Mouse (Mus musculus) layer of hippocampus, adult 2 months (tissue): ENCODE data around the gene Areg. TPM values are rescaled to one million over a fixed set of nuclear protein-coding genes. Genes with fewer than 3 reads are reported as not detected.

ENCODE experiments used
- DNase-seq, 2 experiments: peaks; one replicate each; pipeline ENCODE4 v3.0.0; 2022; ENCODE audit warnings: low spot score in 2 of 2
- H3K27ac ChIP-seq: fragments of 200-600 bp; 2 replicates; pipeline ENCODE4 v1.8.1; 2022
- H3K4me3 ChIP-seq: fragments of 200-600 bp; 2 replicates; pipeline ENCODE4 v1.8.1; 2022; ENCODE audit warnings: mild to moderate bottlenecking
- CTCF ChIP-seq: fragments of 200-600 bp; conservative IDR thresholded peaks from 2 replicates; pipeline ENCODE4 v1.8.1; 2022; ENCODE audit warnings: antibody characterized with exemption, mild to moderate bottlenecking, moderate library complexity
- long read RNA-seq, 2 experiments: library from polyadenylated mRNA; stranded (forward); transcript quantifications; one replicate each; pipeline ENCODE4 v2.0.0; 2021; ENCODE audit warnings: borderline mapping rate in 2 of 2
- total RNA-seq, 2 experiments: library from RNA; stranded (reverse); gene quantifications; 2 replicates each; pipeline ENCODE4 v1.2.3; 2021

Areg gene
- total RNA-seq: under 1 TPM in 1 of 2 experiments, not detected in 1; 0.41 TPM
- long read RNA-seq, experiment 1: 0 reads
- long read RNA-seq, experiment 2: 0 reads

DNA sequence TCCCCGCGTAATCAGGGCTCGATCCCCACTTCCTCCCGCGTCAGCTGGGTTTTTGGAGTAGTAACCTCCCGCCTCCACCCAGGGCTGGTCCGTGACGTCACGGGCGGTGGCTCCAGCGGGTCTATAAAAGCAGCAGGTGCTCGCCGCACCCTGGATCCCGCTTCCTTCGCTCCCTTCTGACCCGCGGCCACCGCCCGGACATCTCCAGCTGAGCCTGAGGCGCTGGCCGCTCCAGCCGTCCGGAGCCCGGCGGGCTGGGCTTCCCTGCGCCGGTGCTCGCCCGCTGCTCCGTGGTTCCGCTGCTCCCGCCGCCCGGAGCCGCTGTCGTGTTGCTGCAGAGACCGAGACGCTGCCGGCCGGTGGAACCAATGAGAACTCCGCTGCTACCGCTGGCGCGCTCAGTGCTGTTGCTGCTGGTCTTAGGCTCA lies at the start of gene Areg:
Gene Areg, plus strand, starts transcription at position 154 of the 428 bp plus-strand sequence.
- H3K27ac ChIP-seq: no peak within 1 kb of the TSS

DNA sequence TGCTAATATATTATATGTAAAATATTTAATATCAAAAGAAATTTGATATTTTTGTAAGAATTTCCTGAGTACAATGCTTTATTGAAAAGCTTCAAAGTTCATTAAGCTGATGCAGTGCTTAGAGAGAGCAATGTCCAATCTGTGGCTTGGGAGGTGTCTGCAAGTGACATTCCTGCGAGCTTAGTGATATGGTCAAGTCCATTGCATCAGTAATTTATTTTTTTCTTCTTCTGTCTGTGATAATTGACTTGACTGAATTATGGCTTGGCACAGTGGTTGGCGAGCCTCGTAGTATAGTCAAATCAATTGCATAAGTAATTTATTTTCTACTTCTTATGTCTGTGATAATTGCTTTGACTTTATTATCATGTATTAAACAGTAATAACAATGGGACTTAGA lies 49.1 kb upstream of the Areg start:
- TF ChIP-seq CTCF: no peak
- DNase-seq: no peak
- Histone ChIP-seq H3K27ac (no peak overlapping the region), H3K4me3 (no peak overlapping the region)

More for the DNA sequence above, at the start of gene Areg:
- TF ChIP-seq CTCF: peak; percentile 29; the same call in 1 of the 2 replicates
- DNase-seq: peak; percentile 4 to 30
- peak within 1 kb of the TSS; percentile 57 for H3K4me3 ChIP-seq

DNA sequence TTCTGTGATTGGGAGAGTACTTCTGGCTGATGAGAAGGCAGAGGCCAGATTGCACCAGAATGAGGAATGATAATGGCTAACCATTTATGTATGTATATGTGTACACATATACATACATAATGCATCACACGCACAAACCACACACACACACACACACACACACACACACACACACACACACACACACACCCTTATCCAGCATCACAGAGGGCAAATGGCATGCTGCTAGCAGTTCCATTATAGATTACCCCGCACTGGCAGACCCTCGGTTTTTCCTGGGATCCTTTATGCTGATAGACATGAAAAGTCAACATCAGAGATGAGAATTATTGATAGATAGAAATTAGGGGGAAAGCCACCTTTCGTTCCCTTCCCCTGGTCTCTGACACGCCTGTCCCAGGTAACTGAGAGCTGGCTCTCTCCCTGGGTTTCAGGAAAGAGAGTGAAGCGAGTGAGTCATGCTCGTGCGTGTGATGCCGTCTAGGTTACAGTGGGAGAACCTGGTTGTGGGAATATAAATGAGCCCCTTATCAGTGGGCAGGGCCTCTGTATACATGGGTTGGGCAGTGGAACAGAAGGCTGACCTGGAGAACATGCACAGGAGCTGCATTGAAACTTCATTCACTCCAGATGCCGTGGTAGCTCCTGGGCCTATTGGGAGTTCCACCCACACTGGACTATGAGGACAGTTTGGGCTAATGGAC lies 41.3 kb upstream of the Areg start:
- no peak for TF ChIP-seq CTCF
- DNase-seq: no peak
- Histone ChIP-seq H3K4me3 (no peak overlapping the region), H3K27ac (no peak overlapping the region)

DNA sequence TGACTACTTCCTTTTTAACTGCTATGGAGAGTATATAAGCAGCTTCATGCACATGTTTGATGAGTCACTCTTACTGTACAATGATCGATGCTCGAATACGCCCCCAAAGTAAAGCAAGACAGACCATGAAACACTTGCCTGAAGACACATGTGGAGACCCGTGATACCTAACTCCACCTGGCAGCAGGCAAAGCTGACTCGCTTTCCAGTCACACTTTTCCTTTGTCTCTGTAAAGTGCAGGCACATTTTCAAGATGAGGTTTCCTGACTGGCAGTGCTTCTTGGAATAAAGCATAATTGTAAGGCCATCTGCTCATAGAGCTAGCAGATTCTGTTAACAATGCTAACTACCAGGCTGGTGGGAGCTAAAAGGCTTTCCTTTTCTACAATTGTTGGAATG lies 37.7 kb upstream of the Areg start:
- no peak for TF ChIP-seq CTCF
- Histone ChIP-seq H3K27ac (no peak overlapping the region), H3K4me3 (no peak overlapping the region)
- peak in 1 of 2 experiments; percentile 35 for DNase-seq

DNA sequence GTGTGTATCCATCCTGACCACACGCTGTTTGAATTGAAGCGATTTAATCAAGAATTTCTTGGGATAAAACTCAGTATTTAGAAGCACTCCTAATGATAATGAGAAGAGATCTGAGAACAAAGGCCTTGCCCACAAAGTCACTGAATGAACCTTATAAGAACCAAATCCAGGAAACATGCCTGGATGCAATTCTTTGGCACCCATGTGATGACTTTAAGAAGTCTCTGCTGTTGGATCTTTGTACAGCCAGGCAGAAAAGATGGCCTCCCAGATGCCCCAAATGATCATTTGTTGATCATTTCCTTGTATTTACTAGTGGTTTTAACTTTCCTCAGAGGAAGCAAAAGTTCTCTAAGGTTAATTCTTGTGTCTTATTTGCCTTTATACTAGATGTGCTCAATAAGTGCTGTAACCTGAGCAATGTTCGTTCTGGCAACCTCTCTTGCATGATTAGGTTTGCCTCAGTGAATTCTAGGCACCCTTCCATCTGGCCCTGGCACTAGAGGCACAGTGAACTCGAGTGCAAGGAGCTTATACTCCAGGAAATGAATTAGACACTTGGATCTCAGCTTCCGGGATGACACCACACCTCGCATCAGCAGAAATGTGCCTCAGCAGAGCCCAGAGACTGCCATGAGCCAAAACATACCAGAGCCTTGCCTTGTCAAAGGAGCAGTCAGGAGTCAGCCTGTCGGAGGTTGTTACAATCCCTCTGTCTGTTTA lies 35.3 kb upstream of the Areg start:
- no peak for TF ChIP-seq CTCF
- no peak overlapping the region for H3K4me3 ChIP-seq
- DNase-seq: no peak
- H3K27ac ChIP-seq: no peak overlapping the region

DNA sequence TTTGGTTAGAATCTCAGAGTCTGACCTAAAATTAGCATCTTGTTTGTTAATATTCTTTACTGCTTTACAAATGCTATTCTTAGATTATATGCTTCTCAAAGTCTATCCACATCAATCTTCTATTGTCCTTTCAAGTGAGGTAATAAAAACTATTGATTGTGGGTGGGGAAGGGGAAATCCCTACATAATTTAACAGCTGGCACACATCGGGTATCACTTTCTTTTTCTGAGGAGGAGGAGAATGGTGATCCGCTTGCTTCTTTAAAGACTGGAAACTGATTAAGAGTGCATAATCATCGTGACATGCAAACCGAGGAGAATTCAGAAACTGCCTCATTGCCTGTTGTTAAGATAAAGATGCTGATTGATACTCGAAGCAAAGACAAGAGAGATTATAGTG lies 33.2 kb upstream of the Areg start:
- no peak for DNase-seq
- TF ChIP-seq CTCF: no peak
- no peak overlapping the region for H3K4me3 ChIP-seq
- no peak overlapping the region for H3K27ac ChIP-seq

DNA sequence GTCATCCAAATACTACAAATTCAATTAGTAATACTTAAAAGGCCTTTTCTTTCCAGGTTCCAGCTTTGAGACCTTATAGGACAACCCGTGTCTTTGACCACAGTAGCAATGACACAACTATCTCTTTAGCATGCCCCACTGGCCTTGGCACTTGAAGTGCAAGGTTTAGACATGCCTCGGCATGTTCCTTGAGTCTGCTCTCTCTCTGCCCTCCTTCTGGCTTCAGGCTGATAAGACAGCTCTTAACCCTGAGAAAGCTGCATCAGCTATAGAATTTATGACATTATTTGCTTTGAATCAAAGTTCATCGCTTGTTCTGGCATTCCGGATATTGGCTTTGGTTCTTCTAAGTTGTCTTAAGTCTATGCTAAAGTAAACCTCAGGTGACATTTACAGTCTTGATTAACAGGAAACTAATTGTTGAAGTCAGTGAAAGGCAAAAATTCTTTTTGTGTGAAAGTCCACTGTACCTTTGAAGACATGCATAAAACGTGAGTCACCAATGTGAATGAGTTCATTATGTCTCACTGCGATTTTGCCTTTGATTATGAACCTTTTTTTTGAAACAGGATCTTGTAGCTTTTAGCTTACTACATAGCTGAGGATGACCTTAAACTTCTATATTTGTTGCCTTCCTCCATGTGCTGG lies 29.3 kb upstream of the Areg start:
- no peak overlapping the region for H3K27ac ChIP-seq
- no peak for DNase-seq
- TF ChIP-seq CTCF: no peak
- no peak overlapping the region for H3K4me3 ChIP-seq

DNA sequence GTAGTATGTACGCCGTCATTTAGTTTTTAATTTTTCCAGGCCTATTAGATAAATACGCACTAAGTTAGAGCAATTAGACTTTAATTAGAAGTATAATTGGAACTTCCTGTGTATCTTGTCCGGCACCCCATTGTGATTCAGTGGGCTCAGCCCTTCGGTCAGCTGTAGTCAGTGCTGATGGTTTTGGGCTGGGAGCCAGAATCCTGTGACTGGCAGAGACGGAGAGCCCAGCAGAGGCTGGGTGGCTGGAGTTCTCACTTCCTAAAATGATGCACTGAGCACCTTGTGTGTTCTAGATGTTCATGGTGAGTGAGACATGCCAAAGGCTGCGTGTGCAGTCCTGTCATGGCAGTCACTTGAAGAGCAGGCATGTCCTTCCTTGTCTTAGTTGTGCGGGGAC lies 28.4 kb upstream of the Areg start:
- no peak overlapping the region for H3K27ac ChIP-seq
- H3K4me3 ChIP-seq: no peak overlapping the region
- no peak for DNase-seq
- no peak for TF ChIP-seq CTCF

DNA sequence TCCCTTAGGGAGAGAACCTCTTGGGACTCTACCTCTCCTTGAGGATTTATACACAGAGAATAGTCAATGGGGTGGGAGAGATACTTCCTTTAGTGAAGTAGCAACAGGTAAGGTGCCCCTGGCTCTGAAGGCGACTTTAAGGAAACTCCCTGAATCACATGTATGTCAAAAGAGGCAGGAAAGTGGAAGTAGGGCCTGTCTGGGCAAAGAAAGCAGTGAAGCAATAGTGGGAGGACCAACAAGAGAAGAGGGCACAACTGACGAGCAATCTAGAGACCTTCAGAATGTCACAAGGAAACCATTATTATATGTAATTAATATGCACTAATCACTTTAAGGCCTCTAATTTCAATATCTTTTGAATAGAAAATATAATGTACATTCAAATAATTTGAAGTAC lies 25.4 kb upstream of the Areg start:
- Histone ChIP-seq H3K27ac (no peak overlapping the region), H3K4me3 (no peak overlapping the region)
- DNase-seq: no peak
- TF ChIP-seq CTCF: no peak

DNA sequence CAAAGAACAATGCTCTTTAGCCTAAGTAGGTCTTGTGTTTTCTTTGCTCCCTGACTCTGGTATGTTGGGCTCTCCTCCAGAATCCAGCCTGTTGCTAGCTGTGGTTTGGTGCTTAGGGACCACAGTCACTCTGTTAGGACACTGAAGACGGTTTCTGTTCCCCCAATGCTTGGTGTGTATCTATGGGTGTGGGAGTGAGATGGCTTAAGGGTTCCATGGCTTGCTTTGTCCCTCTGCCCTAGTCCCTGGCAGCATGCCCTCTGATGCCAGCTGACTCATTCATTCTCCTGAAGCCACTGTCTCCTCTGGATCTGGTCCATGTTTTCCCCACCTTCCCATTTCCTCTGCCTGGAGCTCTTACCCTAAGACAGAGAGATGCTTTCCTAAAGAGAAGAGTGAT lies 24.8 kb upstream of the Areg start:
- DNase-seq: no peak
- Histone ChIP-seq H3K4me3 (no peak overlapping the region), H3K27ac (no peak overlapping the region)
- TF ChIP-seq CTCF: no peak

DNA sequence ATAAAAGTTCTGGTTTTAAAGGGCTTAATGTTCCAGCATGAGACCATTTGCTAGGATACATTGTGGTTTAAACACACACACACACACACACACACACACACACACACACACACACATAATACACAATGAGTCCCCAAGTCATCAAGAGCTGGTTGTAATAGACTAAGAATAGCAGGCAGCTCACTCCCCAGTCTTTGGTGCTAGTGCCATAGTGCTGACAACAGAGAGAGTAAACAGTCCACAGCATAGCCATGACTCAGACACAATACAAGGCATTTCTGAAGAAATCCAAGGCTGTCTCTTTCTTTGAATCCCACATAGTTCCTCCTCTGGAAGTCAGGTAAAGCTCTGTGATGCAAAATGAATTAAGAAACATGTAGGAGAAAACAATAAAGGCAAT lies 20.8 kb upstream of the Areg start:
- DNase-seq: no peak
- no peak for TF ChIP-seq CTCF
- H3K4me3 ChIP-seq: no peak overlapping the region
- H3K27ac ChIP-seq: no peak overlapping the region

DNA sequence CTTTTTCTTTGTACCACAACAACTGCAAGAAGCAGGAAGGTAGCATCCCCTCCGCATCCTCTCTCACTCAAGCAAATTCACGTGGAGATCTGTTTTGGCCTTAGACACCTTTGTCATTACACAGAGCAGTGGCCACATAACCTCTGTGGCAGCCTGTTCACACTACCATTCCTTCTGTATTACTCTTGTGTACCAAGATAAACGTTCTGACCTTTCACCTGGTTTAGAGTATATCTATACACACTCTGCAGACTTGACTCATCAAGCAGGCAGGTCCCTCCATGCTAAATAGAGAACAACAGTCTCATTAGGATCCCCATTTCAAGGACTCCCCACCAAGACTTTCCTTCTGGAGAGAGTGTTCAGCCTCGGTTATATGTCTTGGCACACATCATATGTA lies 16.0 kb upstream of the Areg start:
- no peak overlapping the region for H3K4me3 ChIP-seq
- TF ChIP-seq CTCF: no peak
- no peak for DNase-seq
- no peak overlapping the region for H3K27ac ChIP-seq

DNA sequence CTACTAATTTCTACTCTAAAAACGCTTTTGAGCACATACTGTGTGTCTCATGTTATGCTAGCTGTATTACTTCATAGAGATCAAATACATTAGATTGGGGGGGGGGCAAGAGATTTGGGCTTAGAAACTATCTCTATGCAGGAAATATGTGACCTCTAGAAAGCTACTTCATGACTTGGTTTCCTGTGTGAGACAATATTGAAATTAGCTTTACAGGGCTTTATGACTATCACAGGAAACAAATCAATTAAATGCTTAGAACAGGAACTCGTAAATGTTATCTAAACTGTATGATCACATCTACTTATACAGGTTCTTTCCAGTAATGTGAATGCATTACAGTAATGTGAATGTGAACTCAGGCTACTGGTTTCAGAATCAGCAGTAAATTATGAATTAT lies 15.3 kb upstream of the Areg start:
- no peak for TF ChIP-seq CTCF
- Histone ChIP-seq H3K27ac (no peak overlapping the region), H3K4me3 (no peak overlapping the region)
- no peak for DNase-seq
